Mouse (Mus musculus) heart, embryonic 16.5 days (tissue): ENCODE measurements around the gene Lmo3. TPM values are rescaled to one million over a fixed set of nuclear protein-coding genes. Genes with fewer than 3 reads are reported as not detected.

ENCODE experiments used
- ATAC-seq: fragments of 200-750 bp; cut with Nextera tagmentation; replicated peaks from 2 replicates; pipeline ENCODE4 v1.8.0; 2017; ENCODE audit warnings: moderate number of reproducible peaks; ENCODE audit not compliant: insufficient read depth, low FRiP score; ENCODE audit errors: extremely low read depth
- H3K27ac ChIP-seq: fragments of 300-500 bp; sonication (generic); 2 replicates; pipeline ENCODE4 v1.5.1; 2014; ENCODE audit warnings: mild to moderate bottlenecking, low read length, control low read depth, moderate library complexity
- H3K27me3 ChIP-seq: fragments of 300-500 bp; sonication (generic); 2 replicates; pipeline ENCODE4 v1.6.1; 2014; ENCODE audit warnings: low read length, mixed read lengths; ENCODE audit not compliant: control insufficient read depth, insufficient read depth
- H3K36me3 ChIP-seq: fragments of 300-500 bp; sonication (generic); 2 replicates; pipeline ENCODE4 v1.6.1; 2014; ENCODE audit not compliant: control insufficient read depth, insufficient read depth
- H3K4me1 ChIP-seq: fragments of 300-500 bp; sonication (generic); 2 replicates; pipeline ENCODE4 v1.6.1; 2014; ENCODE audit warnings: low read length, mixed read lengths; ENCODE audit not compliant: control insufficient read depth, insufficient read depth
- H3K4me2 ChIP-seq: fragments of 300-500 bp; sonication (generic); 2 replicates; pipeline ENCODE4 v1.6.1; 2014; ENCODE audit warnings: low read depth, mild to moderate bottlenecking, control low read depth, low read length
- H3K4me3 ChIP-seq: fragments of 300-500 bp; sonication (generic); 2 replicates; pipeline ENCODE4 v1.5.1; 2014; ENCODE audit warnings: mild to moderate bottlenecking, control low read depth, low read length
- H3K9ac ChIP-seq: fragments of 300-500 bp; sonication (generic); 2 replicates; pipeline ENCODE4 v1.6.1; 2014; ENCODE audit warnings: low read length, control low read depth
- H3K9me3 ChIP-seq: fragments of 300-500 bp; sonication (generic); replicated peaks from 2 replicates; pipeline ENCODE4 v1.6.1; 2016; ENCODE audit warnings: low read length; ENCODE audit not compliant: control insufficient read depth
- WGBS: fragments of 180-500 bp; shearing (Covaris S2); extraction: QIAGEN DNeasy Blood & Tissue Kit; methylation state at CpG from one replicate; pipeline ENCODE4 v1.1.7; 2014; 5-methylcytosine and 5-hydroxymethylcytosine counted together
- polyA plus RNA-seq: library from polyadenylated mRNA; unstranded; fragments of >200 nt; fragmentation: Nextera tagmentation; extraction: Ambion mirVana; gene quantifications from 2 replicates; pipeline ENCODE4 v1.2.1, GENCODE M21; 2015

Lmo3 gene
- polyA plus RNA-seq: 1.4 and 2.0 TPM in 2 replicates

DNA sequence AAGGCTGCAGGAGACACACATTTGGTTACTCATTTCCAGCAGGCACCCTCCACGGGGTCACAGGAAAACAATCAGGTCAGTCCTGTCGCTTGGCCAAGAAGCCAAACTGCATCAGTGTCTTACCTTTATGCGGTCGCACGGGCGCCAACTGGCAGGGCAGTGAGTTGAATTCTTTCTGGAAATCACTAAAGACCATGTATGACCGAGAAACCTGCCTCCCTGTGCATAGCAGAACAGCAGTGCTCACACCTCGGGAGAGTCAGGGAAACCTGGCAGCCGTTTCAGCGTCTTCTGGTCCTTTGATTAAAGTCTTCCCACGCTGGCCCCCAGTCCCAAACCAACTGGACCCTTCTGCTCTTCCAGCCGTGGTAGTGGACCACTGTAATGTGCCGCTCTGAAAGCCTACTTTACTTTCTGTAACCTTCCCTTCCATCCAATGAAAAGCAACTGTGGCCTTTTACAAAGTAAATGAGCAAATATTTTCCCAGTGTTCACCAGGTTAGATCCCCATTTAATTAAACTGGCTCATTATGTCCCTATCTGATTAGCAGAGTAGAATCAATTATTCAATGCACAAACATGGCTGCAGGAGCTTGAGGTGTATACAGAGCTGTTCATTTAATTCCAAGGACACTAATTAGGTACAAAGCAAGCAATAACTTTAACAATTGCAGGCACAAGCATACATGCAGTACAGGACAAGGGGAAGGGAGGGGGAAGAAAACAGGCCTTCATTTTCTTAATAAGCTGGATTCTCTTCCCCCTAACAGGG, at the start of gene Lmo3:
TSS of gene Lmo3 (minus strand) at position 235 of the 772 bp plus-strand sequence.
- H3K36me3 ChIP-seq: no peaks in the 10 kb centered on the region
- H3K4me2 ChIP-seq: no peak within 1 kb of the TSS
- ATAC-seq: no peak
- no peaks in the 10 kb centered on the region for H3K27me3 ChIP-seq
- no peaks in the 10 kb centered on the region for H3K4me1 ChIP-seq
- H3K9ac ChIP-seq: no peak within 1 kb of the TSS
- 72% methylated on average over 13 of the region's 13 CpGs for WGBS
- no peak within 1 kb of the TSS for H3K4me3 ChIP-seq
- no peak within 1 kb of the TSS for H3K27ac ChIP-seq
- no peaks in the 10 kb centered on the region for H3K9me3 ChIP-seq

DNA sequence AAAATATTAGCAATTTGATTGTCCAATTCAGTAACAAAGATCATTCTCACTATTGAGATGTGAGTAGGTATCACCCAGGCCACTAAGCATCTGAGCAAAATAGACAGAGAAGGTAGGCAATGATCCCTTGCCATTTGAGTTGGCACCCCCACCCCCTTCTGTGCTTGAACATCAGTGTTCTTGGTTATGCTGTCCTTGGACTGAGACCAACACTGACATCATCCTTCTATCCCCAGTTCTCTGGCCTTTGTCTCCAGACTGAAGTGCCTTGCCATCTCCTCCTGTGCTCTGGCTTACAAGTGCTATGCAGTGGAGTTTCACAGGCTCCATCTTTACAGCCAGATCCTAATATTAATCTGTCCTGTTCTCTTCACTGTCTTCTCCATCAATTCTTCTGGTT, 39.0 kb upstream of the Lmo3 start:
- Histone ChIP-seq H3K4me1 (no peaks in the 10 kb centered on the region), H3K27me3 (no peaks in the 10 kb centered on the region), H3K36me3 (no peaks in the 10 kb centered on the region), H3K9me3 (no peaks in the 10 kb centered on the region), H3K4me2 (no peak overlapping the region), H3K9ac (no peak overlapping the region), H3K4me3 (no peak overlapping the region), H3K27ac (no peak overlapping the region)
- no peak for ATAC-seq

DNA sequence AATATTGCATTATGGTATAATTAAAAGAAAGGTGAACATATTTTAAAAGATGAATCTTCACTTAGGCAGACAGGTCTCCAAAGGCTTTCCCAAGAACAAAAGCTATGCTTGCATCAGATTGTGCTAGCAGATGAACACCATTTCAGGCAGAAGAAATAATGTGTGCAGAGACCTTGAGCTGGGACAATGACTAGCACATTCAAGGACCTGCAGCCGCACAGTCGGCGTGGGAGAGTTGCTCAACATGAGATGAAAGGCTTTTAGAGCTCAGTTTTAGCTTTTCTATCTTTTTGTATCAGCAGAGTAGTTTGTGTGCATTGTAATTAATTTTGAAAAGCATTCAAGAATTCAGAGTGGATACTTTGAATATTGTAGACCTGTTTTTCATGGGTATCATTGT, 36.6 kb upstream of the Lmo3 start:
- no peak overlapping the region for H3K9ac ChIP-seq
- no peak overlapping the region for H3K4me3 ChIP-seq
- no peaks in the 10 kb centered on the region for H3K9me3 ChIP-seq
- no peaks in the 10 kb centered on the region for H3K36me3 ChIP-seq
- H3K27ac ChIP-seq: no peak overlapping the region
- no peaks in the 10 kb centered on the region for H3K4me1 ChIP-seq
- no peaks in the 10 kb centered on the region for H3K27me3 ChIP-seq
- no peak overlapping the region for H3K4me2 ChIP-seq
- 88% methylated on average over 3 of the region's 3 CpGs for WGBS
- ATAC-seq: no peak

DNA sequence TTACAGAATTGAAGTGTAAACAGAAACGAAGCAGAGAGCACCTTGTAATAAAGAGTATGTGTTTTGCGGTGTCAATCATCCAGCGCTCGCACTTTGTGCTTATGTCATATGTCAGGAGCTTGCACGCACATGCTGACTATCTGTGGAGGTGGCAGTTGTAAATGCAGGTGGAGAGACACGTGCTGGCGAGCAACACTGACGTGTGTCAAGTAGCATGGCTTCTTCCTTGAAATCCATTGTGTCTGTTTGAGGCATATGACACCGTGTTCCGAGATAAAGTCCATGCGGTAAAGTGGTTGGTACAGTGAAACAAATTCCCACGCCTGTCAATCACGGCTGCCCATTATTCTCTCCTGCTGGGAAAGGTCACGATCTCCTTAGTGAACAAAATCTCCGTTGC, 15.2 kb upstream of the Lmo3 start:
- H3K27me3 ChIP-seq: no peaks in the 10 kb centered on the region
- no peak for ATAC-seq
- H3K4me3 ChIP-seq: no peak overlapping the region
- no peak overlapping the region for H3K9ac ChIP-seq
- no peaks in the 10 kb centered on the region for H3K9me3 ChIP-seq
- no peak overlapping the region for H3K4me2 ChIP-seq
- no peaks in the 10 kb centered on the region for H3K4me1 ChIP-seq
- no peaks in the 10 kb centered on the region for H3K36me3 ChIP-seq
- WGBS: 75% methylated on average over 15 of the region's 15 CpGs
- no peak overlapping the region for H3K27ac ChIP-seq

DNA sequence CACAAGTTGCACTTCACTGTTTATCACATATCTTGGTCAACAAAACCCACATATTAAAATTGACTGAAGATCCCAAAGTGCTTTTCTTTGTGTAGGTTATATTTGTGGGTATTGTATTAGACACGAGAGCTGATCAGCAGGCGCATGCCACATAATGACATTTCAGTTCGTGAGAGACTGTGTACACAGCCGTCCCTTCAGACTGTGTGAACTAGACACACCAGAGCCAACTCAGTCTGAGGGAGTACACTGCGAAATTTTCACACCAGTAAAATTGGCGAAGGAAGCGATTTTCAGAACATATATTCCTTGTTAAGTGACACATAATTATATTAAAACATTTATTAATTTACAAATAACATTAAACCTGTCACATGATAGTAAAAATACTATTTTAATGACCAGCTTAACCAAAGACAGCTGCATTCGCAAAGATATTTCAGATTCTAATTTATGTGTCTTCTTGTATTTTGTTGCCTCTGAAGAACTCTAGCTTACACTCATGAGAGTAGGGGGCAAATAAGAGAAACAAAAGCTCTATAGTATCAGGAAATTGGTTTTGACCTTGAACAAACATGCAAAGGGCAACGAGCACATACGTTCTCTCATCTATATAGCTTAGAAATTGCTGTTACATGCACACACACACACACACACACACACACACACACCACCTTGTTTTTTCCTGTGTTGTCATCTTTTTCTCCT, 14.4 kb upstream of the Lmo3 start:
- H3K9me3 ChIP-seq: no peaks in the 10 kb centered on the region
- no peaks in the 10 kb centered on the region for H3K36me3 ChIP-seq
- WGBS: 68% methylated on average over 10 of the region's 10 CpGs
- H3K4me3 ChIP-seq: no peak overlapping the region
- no peaks in the 10 kb centered on the region for H3K4me1 ChIP-seq
- no peak overlapping the region for H3K4me2 ChIP-seq
- no peak for ATAC-seq
- H3K9ac ChIP-seq: no peak overlapping the region
- no peaks in the 10 kb centered on the region for H3K27me3 ChIP-seq
- no peak overlapping the region for H3K27ac ChIP-seq

- Histone ChIP-seq H3K27me3 (no peaks in the 10 kb centered on the region), H3K4me3 (no peak overlapping the region), H3K27ac (no peak overlapping the region), H3K9me3 (no peaks in the 10 kb centered on the region), H3K9ac (no peak overlapping the region), H3K4me2 (no peak overlapping the region), H3K4me1 (no peaks in the 10 kb centered on the region), H3K36me3 (no peaks in the 10 kb centered on the region)
- WGBS: 58% methylated on average over 8 of the region's 8 CpGs
- no peak for ATAC-seq
Observed at GRCm38 (mm10) chr6:138583314-138583713, 1.5 kb upstream of the Lmo3 start.

DNA sequence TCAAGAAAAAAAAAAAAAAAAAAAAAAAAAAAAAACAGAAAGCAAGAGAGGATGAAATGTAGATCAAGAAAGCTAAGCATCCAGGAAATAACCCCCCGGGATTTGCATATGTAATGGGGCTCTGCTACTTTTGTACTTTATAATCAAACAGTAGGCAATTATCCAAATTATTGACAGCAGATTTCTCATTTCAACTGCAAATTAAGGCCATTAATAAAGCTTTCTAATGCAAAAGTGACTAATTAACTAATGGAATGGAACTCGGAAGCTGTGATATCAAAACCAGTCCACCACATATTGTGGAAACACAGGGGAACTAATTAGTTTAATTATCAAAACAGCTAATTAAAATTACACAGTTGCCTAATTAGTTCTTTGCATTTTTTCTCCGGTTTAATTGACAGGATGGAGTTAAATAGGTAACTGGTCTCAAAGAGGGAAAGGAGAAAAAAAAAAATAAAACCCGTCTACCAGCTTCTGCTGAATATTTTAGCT, 785 bp upstream of the Lmo3 start:
- Histone ChIP-seq H3K4me3 (no peak overlapping the region), H3K36me3 (no peaks in the 10 kb centered on the region), H3K4me2 (no peak overlapping the region), H3K27ac (no peak overlapping the region), H3K9me3 (no peaks in the 10 kb centered on the region), H3K27me3 (no peaks in the 10 kb centered on the region), H3K9ac (no peak overlapping the region), H3K4me1 (no peaks in the 10 kb centered on the region)
- no peak for ATAC-seq
- 68% methylated on average over 4 of the region's 4 CpGs for WGBS

- H3K4me2 ChIP-seq: no peak overlapping the region
- H3K4me3 ChIP-seq: no peak overlapping the region
- H3K27ac ChIP-seq: no peak overlapping the region
- no peaks in the 10 kb centered on the region for H3K27me3 ChIP-seq
- no peaks in the 10 kb centered on the region for H3K36me3 ChIP-seq
- 79% methylated on average over 9 of the region's 9 CpGs for WGBS
- no peak for ATAC-seq
- H3K9me3 ChIP-seq: no peaks in the 10 kb centered on the region
- no peaks in the 10 kb centered on the region for H3K4me1 ChIP-seq
- no peak overlapping the region for H3K9ac ChIP-seq
Observed at GRCm38 (mm10) chr6:138580491-138581076, 1.2 kb downstream of the Lmo3 start.

- no peaks in the 10 kb centered on the region for H3K9me3 ChIP-seq
- WGBS: 76% methylated on average over 2 of the region's 2 CpGs
- H3K36me3 ChIP-seq: no peaks in the 10 kb centered on the region
- H3K4me3 ChIP-seq: no peak overlapping the region
- H3K4me2 ChIP-seq: no peak overlapping the region
- H3K9ac ChIP-seq: no peak overlapping the region
- ATAC-seq: no peak
- no peaks in the 10 kb centered on the region for H3K4me1 ChIP-seq
- no peak overlapping the region for H3K27ac ChIP-seq
- no peaks in the 10 kb centered on the region for H3K27me3 ChIP-seq
Observed at GRCm38 (mm10) chr6:138563416-138563815, 18.4 kb downstream of the Lmo3 start.
